Mouse (Mus musculus) cerebellum, postnatal 14 days (tissue): ENCODE results near the gene 1700030K09Rik.

Experiments
- DNase-seq, 2 experiments: peaks; one replicate each; pipeline ENCODE4 v3.0.0; 2021; ENCODE audit warnings: mixed read lengths in 2 of 2

The 1700030K09Rik gene

GRCm38 (mm10) chr8:72443338-72443993 is at the start of gene 1700030K09Rik, which contains the start of gene Calr3:
1700030K09Rik (plus strand) TSS chr8:72443880.
Calr3 (minus strand) TSS chr8:72443870.
- DNase-seq = peak; percentile 98 to 99

GRCm38 (mm10) chr8:72401381-72401780 is 42.3 kb upstream of the 1700030K09Rik start:
- DNase-seq = no peak

GRCm38 (mm10) chr8:72402981-72403380 is 40.7 kb upstream of the 1700030K09Rik start:
- DNase-seq = no peak

GRCm38 (mm10) chr8:72407878-72408277 is 35.8 kb upstream of the 1700030K09Rik start:
- no peak for DNase-seq

- no peak for DNase-seq
These were observed 34.2 kb upstream of the 1700030K09Rik start for GRCm38 (mm10) chr8:72409443-72409842.

GRCm38 (mm10) chr8:72413839-72414238 is 29.8 kb upstream of the 1700030K09Rik start:
- no peak for DNase-seq

GRCm38 (mm10) chr8:72415252-72415651 is 28.4 kb upstream of the 1700030K09Rik start:
- peak in 1 of 2 experiments; percentile 34 for DNase-seq

- DNase-seq = no peak
These were observed 25.6 kb upstream of the 1700030K09Rik start for GRCm38 (mm10) chr8:72418073-72418472.

- peak; percentile 63 to 68 for DNase-seq
These were observed 22.9 kb upstream of the 1700030K09Rik start for GRCm38 (mm10) chr8:72420571-72421361.

GRCm38 (mm10) chr8:72421362-72422335 is 22.0 kb upstream of the 1700030K09Rik start, which contains the start of gene Eps15l1:
Eps15l1 (minus strand) TSS chr8:72421460.
- peak; percentile 99 for DNase-seq

GRCm38 (mm10) chr8:72422926-72423325 is 20.8 kb upstream of the 1700030K09Rik start:
- DNase-seq = peak in 1 of 2 experiments; percentile 26

GRCm38 (mm10) chr8:72429676-72430075 is 14.0 kb upstream of the 1700030K09Rik start:
- DNase-seq = no peak

- peak; percentile 47 to 58 for DNase-seq
These were observed 8.7 kb upstream of the 1700030K09Rik start for GRCm38 (mm10) chr8:72434952-72435351.

- no peak for DNase-seq
These were observed 5.2 kb upstream of the 1700030K09Rik start for GRCm38 (mm10) chr8:72438248-72439015.

- DNase-seq = no peak
These were observed 292 bp downstream of the 1700030K09Rik start for GRCm38 (mm10) chr8:72443994-72444350.

- DNase-seq = no peak
These were observed 1.4 kb downstream of the 1700030K09Rik start for GRCm38 (mm10) chr8:72445071-72445470.

- DNase-seq = no peak
These were observed 7.8 kb downstream of the 1700030K09Rik start for GRCm38 (mm10) chr8:72451516-72451915.

- no peak for DNase-seq
These were observed 10.2 kb downstream of the 1700030K09Rik start for GRCm38 (mm10) chr8:72453904-72454303.

- no peak for DNase-seq
These were observed 11.6 kb downstream of the 1700030K09Rik start for GRCm38 (mm10) chr8:72455317-72455716.

GRCm38 (mm10) chr8:72457806-72458205 is 14.1 kb downstream of the 1700030K09Rik start:
- no peak for DNase-seq

GRCm38 (mm10) chr8:72458457-72458856 is 14.8 kb downstream of the 1700030K09Rik start:
- no peak for DNase-seq
